Mouse (Mus musculus) lung, embryonic 14.5 days (tissue): ENCODE results near the gene Rangap1. TPM values are rescaled to one million over a fixed set of nuclear protein-coding genes. Genes with fewer than 3 reads are reported as not detected.
"Not testable (repeated sequence)": the region's sequence is repeated elsewhere in the genome, so short reads cannot be mapped to it uniquely, and the experiment has no call there.

ENCODE experiments used
- ATAC-seq: fragments of 200-750 bp; cut with Nextera tagmentation; 2 replicates; pipeline ENCODE4 v1.8.0; 2017; ENCODE audit warnings: mild to moderate bottlenecking, moderate TSS enrichment, moderate library complexity; ENCODE audit not compliant: insufficient read depth
- DNase-seq: peaks from one replicate; pipeline ENCODE4 v3.0.0-alpha.2; 2015
- H3K27ac ChIP-seq: fragments of 300-500 bp; sonication (generic); 2 replicates; pipeline ENCODE4 v1.5.1; 2014; ENCODE audit warnings: low read depth, mild to moderate bottlenecking, moderate library complexity
- H3K27me3 ChIP-seq: fragments of 300-500 bp; sonication (generic); 2 replicates; pipeline ENCODE4 v1.6.1; 2014; ENCODE audit warnings: low read length, control low read depth; ENCODE audit not compliant: insufficient read depth
- H3K36me3 ChIP-seq: fragments of 300-500 bp; sonication (generic); 2 replicates; pipeline ENCODE4 v1.6.1; 2014; ENCODE audit warnings: control low read depth; ENCODE audit not compliant: insufficient read depth
- H3K4me1 ChIP-seq: fragments of 300-500 bp; sonication (generic); 2 replicates; pipeline ENCODE4 v1.6.1; 2014; ENCODE audit warnings: antibody characterized with exemption, control low read depth; ENCODE audit not compliant: insufficient read depth
- H3K4me2 ChIP-seq: fragments of 300-500 bp; sonication (generic); 2 replicates; pipeline ENCODE4 v1.6.1; 2014; ENCODE audit warnings: mild to moderate bottlenecking
- H3K4me3 ChIP-seq: fragments of 300-500 bp; sonication (generic); 2 replicates; pipeline ENCODE4 v1.5.1; 2014; ENCODE audit warnings: low read depth, low read length
- H3K9ac ChIP-seq: fragments of 300-500 bp; sonication (generic); 2 replicates; pipeline ENCODE4 v1.6.1; 2014
- H3K9me3 ChIP-seq: fragments of 300-500 bp; sonication (generic); 2 replicates; pipeline ENCODE4 v1.6.1; 2016; ENCODE audit warnings: low read depth, low read length, control low read depth
- CTCF ChIP-seq: IDR thresholded peaks from 2 replicates; pipeline ENCODE4 v1.5.1; 2016; ENCODE audit warnings: antibody characterized with exemption, low read depth
- WGBS: fragments of 180-500 bp; shearing (Covaris S2); extraction: QIAGEN DNeasy Blood & Tissue Kit; methylation state at CpG from one replicate; pipeline ENCODE4 v1.1.7; 2014; 5-methylcytosine and 5-hydroxymethylcytosine counted together
- polyA plus RNA-seq: library from polyadenylated mRNA; unstranded; fragments of >200 nt; fragmentation: Nextera tagmentation; extraction: Ambion mirVana; gene quantifications from 2 replicates; pipeline ENCODE4 v1.2.1, GENCODE M21; 2014

Rangap1 gene
- polyA plus RNA-seq, 1 experiment from 2014 or later, result 107 TPM

DNA sequence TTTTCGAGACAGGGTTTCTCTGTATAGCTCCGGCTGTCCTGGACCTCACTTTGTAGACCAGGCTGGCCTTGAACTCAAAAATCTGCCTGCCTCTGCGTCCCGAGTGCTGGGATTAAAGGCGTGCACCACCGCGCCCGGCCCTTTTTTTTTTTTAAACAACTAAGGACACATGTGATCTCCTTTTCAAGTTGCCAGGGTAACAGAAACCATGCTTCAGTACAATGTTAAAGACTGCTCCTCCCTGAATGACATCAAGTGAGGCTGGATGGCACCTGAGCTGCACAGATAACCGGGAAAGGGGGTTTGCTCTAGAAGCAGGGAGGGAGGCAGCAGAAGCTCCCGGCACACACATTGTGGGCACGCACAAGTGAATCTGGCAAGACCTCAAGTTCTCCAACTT, 36.3 kb downstream of the Rangap1 start:
- Histone ChIP-seq H3K27ac (no peak overlapping the region), H3K27me3 (no peaks in the 10 kb centered on the region), H3K4me3 (no peak overlapping the region), H3K9me3 (no peaks in the 10 kb centered on the region), H3K9ac (no peak overlapping the region), H3K4me2 (no peak overlapping the region), H3K4me1 (no peaks in the 10 kb centered on the region), H3K36me3 (peaks cover 96% of the 10 kb centered on the region)
- no peak for TF ChIP-seq CTCF
- 92% methylated on average over 11 of the region's 11 CpGs for WGBS
- ATAC-seq (no peak), DNase-seq (no peak)

DNA sequence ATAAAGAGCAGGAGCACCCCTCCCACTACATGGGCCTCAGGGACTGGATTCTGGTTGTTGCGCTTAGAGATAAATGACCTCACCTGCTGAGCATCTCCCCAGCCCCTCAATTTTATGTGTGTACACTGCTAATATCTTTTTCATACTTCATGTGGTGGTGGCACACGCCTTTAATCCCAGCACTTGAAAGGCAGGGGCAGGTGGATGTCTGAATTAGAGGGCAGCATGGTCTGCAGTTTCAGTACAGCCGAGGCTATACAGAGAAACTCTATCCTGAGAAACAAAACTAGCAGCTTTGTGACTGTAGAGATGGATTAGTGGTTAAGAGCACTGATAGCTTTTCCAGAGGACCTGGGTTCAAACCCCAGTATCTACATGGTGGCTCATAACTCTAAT, 42.2 kb downstream of the Rangap1 start:
- no peak for TF ChIP-seq CTCF
- no peak overlapping the region for H3K4me2 ChIP-seq
- WGBS, result 83% methylated on average over 3 of the region's 3 CpGs
- no peaks in the 10 kb centered on the region for H3K27me3 ChIP-seq
- H3K9me3 ChIP-seq, result no peaks in the 10 kb centered on the region
- peaks cover 59% of the 10 kb centered on the region for H3K36me3 ChIP-seq
- H3K4me3 ChIP-seq, result no peak overlapping the region
- no peak overlapping the region for H3K9ac ChIP-seq
- H3K4me1 ChIP-seq, result no peaks in the 10 kb centered on the region
- no peak overlapping the region for H3K27ac ChIP-seq
- DNase-seq (no peak), ATAC-seq (no peak)

DNA sequence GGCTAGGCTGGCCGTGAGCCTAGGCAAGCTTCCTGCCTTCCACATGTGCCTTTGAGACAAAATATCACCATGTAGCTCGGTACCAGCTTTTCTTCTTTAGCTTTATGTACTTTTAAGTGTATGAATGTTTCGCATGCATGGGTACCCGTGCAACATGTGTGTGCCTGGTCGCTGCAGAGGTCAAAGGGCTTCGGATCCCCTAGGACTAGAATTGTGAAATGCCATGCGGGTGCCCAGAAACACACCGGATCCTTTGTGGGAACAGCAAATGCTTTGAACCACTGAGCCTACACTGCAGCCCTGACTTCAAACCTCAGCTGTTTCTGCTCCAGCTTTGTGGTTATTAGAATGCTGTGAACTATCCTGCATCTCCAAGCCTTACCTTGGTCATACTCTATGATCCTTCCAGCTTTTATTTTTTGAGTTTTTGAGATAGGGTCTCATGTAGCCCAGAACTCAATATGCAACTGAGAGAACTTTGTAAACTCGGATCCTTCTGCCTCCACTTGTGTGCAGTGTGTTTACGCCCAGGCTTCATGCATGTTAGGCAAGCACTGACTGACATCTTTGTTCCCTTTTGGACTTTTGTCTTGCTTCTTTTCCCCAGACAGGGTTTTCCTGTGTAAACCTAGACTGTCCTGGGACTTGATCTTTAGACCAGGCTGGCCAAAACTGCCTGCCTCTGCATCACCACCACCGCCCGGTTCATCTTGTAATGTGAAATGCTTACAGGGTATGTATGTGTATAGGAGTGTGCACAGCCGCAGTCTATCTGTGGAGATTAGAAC, 42.8 kb downstream of the Rangap1 start:
- Histone ChIP-seq H3K4me1 (no peaks in the 10 kb centered on the region), H3K4me2 (no peak overlapping the region), H3K9me3 (no peaks in the 10 kb centered on the region), H3K4me3 (no peak overlapping the region), H3K27me3 (no peaks in the 10 kb centered on the region), H3K9ac (no peak overlapping the region), H3K36me3 (peaks cover 53% of the 10 kb centered on the region), H3K27ac (no peak overlapping the region)
- DNase-seq (no peak), ATAC-seq (0 out of 2 replicates have a peak, but pooled peaks have one; percentile 24)
- no peak for TF ChIP-seq CTCF
- 87% methylated on average over 13 of the region's 13 CpGs for WGBS

DNA sequence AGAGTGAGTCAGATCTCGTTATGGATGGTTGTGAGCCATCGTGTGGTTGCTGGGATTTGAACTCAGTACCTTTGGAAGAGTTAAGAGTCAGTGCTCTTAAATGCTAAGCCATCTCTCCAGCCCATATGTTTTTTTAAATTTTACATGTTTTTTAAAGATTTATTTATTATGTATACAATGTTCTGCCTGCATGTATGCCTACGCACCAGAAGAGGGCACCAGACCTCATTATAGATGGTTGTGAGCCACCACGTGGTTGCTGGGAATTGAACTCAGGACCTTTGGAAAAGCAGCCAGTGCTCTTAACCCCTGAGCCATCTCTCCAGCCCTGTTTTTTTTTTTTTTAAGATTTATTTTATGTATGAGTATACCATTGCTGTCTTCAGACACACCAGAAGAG, 44.0 kb downstream of the Rangap1 start:
- H3K4me3 ChIP-seq, H3K27me3 ChIP-seq, ATAC-seq, H3K9me3 ChIP-seq, H3K4me2 ChIP-seq, H3K4me1 ChIP-seq, H3K27ac ChIP-seq, H3K9ac ChIP-seq, DNase-seq: not testable (repeated sequence)
- peak; percentile 36; the same call in 1 of the 2 replicates for TF ChIP-seq CTCF
- H3K36me3 ChIP-seq, result peaks cover 43% of the 10 kb centered on the region
- WGBS, result 75% methylated on average over 4 of the region's 4 CpGs

DNA sequence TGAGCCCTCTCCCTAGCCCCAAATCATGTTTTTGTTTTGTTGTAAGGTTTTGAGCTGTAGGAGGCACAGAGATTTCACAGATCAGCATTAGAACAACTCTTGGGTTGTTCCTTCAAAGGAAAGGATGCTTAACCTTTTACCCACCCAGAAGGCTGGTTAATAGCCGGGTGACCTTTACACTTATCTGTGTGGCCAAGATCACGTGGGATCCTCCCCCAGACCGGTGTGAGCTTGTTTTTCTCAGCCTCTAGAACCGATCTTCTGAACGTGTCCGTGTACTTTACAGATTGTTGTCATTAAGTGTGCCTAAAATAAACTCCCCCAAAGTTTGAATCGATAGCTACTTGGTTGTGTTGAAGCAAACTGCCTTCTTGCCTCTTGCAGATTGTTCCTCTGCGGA, 44.7 kb downstream of the Rangap1 start:
- Histone ChIP-seq H3K4me3 (no peak overlapping the region), H3K9me3 (no peaks in the 10 kb centered on the region), H3K9ac (no peak overlapping the region), H3K36me3 (peaks cover 35% of the 10 kb centered on the region), H3K4me2 (no peak overlapping the region), H3K27ac (no peak overlapping the region), H3K27me3 (peaks cover 4% of the 10 kb centered on the region; the same call in 1 of the 2 replicates), H3K4me1 (no peaks in the 10 kb centered on the region)
- WGBS, result 56% methylated on average over 8 of the region's 8 CpGs
- TF ChIP-seq CTCF, result no peak
- ATAC-seq (no peak), DNase-seq (no peak)

DNA sequence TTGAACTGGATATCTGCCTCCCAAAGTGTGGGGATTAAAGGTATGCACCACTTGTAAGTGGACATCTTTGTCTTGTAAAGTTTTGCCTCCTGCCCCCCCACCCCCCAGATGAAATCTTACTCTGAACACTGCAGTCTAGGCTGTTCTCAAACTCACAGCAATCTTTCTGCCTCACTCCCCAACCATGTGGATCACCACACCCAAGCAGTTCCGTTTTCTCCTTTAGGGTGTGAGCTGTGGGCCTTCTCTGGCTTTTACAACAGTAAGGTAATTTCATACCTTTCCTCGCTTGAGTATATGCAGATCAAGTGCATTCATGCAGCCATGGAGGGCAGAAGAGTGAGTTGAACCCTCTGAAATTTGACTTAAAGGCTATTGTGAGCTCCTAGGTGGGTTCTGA, 45.2 kb downstream of the Rangap1 start:
- H3K36me3 ChIP-seq, result peaks cover 31% of the 10 kb centered on the region
- H3K9me3 ChIP-seq, result no peaks in the 10 kb centered on the region
- H3K4me3 ChIP-seq, result no peak overlapping the region
- no peak for DNase-seq
- WGBS, result 71% methylated on average over 2 of the region's 2 CpGs
- no peak overlapping the region for H3K4me2 ChIP-seq
- no peak overlapping the region for H3K27ac ChIP-seq
- H3K27me3 ChIP-seq, result peaks cover 6% of the 10 kb centered on the region; the same call in 1 of the 2 replicates
- H3K4me1 ChIP-seq, result no peaks in the 10 kb centered on the region
- H3K9ac ChIP-seq, result no peak overlapping the region
- TF ChIP-seq CTCF, result no peak
- no peak for ATAC-seq

DNA sequence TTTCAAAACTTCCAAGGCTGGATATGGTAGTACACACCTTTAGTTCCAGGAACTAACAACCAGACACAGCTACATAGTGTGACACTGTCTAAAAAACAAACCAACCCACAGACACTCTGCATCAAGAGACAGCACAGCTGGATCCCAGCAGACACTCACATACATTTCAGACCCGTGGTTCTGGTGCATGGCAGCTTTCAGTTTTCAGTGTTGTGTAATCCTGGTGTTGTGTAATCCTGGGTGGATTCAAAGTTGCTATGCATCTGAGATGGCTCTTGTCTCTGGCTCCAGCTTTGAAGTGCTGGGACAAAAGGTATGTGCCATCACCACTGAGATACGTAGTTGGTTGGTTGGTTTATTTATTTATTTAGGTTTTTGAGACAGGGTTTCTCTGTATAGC, 46.8 kb downstream of the Rangap1 start:
- H3K27ac ChIP-seq, result no peak overlapping the region
- H3K9me3 ChIP-seq, result no peaks in the 10 kb centered on the region
- H3K4me2 ChIP-seq, result no peak overlapping the region
- no peak for ATAC-seq
- 45% methylated on average over 2 of the region's 2 CpGs for WGBS
- H3K4me1 ChIP-seq, result no peaks in the 10 kb centered on the region
- H3K4me3 ChIP-seq, result no peak overlapping the region
- H3K36me3 ChIP-seq, result peaks cover 15% of the 10 kb centered on the region
- TF ChIP-seq CTCF, result no peak
- peaks cover 23% of the 10 kb centered on the region for H3K27me3 ChIP-seq
- H3K9ac ChIP-seq, result no peak overlapping the region
- DNase-seq, result peak; percentile 38
